Mouse (Mus musculus): ENCODE measurements around the gene Scarb1.

The Scarb1 gene

DNA sequence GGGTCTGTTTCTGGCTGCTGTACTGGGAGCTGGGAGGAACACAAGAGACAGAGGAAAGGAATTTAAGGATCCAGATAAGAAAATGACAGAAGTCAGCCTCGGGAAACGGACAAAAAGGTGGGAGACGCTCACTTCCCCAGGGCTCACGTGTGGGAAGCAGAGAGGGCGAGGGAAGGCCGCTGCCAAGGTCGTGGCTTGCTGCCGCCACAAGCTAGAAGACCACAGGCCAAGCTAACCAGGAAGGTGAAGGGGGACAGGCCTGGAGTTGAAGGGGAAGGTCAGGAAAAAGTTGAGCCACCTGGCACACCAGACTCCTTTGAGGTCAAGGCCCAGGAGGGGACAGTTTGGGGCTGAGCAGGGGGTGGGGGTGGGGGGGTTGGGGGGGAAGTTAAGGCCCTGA, 10.2 kb downstream of the Scarb1 start:
- no peak for DNase-seq

DNA sequence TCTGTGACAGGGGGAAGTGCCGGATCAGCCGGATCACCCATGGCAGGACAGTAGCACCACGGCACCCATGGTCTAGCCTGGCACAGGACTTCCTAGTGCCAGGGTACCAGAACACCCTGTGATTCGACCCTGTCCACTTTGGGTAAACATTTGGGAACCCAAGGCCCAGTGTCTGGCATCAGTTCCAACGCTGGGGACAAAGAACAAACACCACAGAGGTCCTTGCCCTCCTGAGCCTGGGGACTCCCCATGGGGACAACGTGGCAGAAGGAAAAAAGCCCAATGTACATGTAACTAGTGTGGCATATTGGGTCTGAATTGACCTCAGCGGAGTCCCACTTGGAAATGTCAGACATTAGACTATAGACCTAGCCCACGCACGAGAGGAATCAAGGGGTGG, 10.7 kb downstream of the Scarb1 start:
- no peak for DNase-seq

DNA sequence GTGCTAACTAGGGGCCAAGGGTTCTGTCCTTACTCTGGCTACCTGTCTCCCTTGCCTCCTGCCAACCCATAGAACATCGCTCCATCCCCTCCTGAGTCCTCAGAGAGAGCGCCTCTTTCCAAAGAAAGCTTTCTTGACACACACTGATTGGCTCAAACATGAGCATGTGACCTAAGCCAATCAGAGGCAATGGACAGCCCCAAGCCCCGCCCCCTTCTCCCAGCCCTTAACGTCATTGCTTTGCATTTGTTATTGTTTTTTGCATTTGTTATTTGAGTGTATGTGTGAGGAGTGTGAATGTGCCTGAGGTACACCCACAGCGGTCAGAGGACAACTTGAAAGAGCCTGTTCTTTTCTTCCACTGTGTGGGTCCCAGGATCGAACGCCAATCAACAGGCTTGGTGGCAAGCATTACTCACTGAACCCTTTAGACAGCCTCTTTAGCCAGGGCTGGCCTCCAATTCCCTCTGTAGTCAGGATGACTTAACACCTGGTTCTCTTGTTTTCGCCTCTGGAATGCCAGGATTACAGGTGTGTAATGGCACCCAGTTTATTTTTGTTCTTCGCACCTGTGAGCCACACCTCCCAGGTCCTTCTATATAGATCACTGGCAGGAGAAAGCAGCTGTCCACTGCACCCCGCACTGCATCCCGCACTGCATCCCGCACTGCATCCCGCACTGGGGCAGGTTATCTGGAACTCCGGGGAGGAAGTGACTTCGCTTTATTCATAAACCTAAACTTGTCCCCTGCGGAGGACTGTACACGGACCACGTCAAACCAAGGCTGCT, 13.1 kb downstream of the Scarb1 start:
- DNase-seq: peak; percentile 54 to 58

- DNase-seq: peak in 1 of 2 experiments; percentile 27
Observed at GRCm38 (mm10) chr5:125326351-125326750, 14.5 kb downstream of the Scarb1 start.

DNA sequence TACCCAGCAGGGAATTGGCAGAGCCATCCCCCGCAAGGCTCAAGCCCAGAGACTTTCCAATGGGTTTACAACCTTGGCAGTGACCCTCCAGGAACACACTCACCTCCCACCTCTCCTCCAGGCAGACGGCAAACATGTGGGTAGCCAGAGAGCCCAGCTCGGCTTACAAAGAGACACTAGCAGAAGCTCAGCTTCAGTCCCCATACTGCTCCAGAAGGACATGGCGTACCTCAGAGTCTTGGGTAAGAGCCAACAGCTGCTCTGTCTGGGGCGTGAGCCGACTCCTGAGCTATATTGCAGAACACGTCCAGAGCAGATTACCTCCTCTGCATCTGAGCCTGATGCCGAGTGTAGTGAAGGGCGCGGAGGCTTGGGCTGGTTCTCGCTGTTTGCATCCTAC, 15.0 kb downstream of the Scarb1 start:
- DNase-seq: peak; percentile 61 to 63

DNA sequence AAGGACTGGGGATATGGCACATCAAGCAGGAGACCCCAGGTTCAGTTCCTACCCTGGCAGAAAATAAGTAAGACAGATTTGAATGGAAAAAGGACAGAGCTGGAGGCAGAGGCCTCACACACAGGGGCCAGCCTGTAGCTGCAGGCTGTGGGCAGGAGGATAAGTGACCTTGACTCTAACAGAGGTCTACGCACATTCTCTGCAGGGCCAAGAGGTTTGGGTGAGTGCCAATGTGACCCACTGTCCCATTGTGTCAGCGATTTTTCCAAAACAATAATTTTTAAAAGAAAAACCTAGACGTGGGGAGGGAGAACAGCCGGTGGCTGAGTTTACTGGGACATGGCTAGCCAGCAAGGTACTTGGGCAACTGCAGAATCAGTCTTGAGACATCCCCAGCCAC, 15.6 kb downstream of the Scarb1 start:
- peak in 1 of 2 experiments; percentile 35 for DNase-seq

GRCm38 (mm10) chr5:125323939-125324480, 16.9 kb downstream of the Scarb1 start:
- DNase-seq: no peak

DNA sequence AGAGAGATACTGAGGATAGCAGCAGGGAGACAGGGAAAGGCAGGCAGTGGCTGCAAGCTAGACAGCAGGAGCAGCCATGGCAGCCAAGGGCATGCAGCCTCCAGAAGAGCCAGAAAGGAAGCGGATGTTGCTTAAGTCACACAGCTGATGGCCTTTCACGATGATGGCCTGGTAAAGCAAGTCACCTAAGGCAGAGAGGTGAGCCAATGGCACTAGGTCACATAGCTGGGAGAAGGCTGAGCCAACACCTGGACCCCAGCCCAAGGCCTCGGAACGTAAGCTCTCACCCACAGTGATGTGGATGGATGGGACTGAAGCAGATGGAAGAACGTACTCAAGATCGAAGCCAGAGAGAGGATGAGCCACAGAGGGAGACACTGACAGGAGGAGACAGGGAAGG, 17.8 kb downstream of the Scarb1 start:
- DNase-seq: peak; percentile 56 to 58

DNA sequence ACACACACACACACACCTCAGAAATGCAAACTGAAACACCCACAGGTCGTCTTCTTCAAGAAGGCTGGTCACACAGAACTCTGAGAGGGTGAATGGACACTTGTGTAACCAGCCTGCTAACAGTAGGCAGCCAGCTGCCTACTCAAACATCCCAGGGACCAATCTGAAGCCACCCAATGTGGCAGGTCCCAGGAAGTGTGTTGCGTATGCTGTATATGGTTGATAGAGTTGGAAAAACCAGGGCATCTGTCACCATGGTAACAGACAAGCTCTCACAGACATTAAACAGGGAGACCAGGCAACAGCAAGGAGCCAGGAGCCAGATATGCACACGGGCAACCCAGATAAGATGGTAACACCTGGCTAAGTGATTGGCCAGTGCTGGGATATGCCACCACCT, 19.1 kb downstream of the Scarb1 start:
- no peak for DNase-seq

- DNase-seq: peak; percentile 54 to 58
Observed at GRCm38 (mm10) chr5:125319057-125319800, 21.7 kb downstream of the Scarb1 start.

DNA sequence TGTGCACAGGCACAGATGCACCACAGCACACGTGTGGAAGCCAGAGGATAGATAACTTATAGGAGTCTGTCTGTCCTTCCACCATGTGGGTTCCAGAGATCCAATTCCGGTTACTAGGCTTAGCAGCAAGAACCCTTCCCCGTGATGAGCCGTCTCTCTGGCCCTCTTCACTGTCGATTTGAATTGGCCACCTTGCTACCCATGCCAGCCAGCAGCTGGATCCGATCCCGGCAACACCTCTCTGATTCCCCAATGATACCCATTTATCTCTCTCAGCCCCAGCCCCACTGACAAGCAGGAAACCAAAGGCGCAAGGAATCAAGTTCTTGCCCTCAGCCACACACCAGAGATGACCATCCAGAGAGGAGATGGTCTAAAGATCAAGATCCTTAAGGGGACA, 22.9 kb downstream of the Scarb1 start:
- DNase-seq: no peak

DNA sequence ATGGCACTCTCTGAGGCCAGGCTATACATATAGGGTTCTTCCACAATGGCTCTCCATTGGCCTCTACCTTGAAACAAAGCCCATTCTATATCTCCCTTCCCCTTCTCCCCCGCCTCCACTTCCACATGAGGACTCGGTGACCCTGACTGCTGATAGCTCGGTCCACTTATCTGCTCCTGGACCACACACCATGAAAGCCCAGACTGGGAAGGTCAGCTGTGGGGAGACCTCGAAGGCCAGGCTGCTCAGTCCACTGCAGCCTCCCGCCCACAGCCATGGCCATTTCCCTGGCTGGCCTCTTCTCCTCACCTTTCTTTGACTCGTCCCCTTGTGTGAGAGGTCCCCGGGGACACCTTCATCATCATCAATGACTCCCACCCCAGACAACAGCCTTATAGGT, 23.6 kb downstream of the Scarb1 start:
- no peak for DNase-seq

DNA sequence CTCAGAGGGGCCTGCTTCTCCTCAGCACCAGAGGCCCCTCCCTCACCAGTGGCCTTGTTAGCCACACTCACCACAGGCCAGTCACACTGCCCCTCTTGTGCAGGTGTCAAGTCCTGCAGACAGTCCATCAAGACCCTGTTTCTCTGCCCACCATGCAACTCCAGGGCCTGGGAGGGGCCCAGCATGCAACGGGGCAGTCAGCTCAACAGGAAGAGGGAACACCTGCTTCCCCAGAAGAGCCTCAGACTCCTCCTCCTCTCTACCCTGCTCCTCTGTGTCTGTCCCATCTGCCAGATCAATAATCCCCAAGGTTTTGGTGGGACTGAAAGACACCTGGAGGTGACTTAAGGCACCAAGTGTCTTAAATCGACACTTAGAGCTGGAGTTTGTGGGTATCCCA, 24.1 kb downstream of the Scarb1 start:
- no peak for DNase-seq

DNA sequence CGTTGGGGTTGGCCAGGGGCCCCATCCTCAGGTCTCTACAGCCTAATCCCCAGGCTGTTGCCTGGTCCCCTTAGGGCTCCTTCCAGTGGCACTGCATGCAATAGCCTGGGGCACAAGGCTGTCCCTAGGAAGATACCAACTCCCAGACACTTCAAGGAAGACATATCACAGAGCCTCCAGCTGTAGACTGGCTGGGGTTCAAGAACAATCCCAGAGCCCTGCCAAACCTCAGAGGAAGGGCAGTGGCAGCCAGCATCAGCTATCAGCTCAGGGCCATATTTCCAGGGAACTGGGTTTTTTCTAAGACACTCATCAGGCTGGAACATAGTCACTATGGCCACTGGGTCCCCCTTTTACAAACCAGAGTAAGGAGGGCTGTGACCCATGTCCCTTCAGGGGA, 25.8 kb downstream of the Scarb1 start:
- DNase-seq: peak in 1 of 2 experiments; percentile 37

DNA sequence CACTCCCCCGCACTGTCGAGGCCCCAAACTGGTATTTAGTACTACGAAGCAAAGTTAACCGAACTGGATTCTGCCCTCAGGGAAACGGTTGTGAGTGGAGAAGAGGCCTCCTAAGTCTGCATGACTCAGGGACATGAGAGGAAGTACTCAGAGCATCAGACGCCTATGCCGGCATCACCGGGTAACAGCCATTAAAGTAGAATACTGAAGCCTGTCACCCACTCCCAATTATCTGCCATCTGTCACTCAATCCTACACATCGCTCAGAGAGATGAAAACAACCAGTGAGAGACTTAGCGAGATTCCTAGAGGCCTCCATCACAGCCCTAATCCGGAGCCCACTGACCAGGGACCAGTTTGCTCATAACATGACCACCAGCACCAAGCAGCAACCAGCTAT, 26.9 kb downstream of the Scarb1 start:
- no peak for DNase-seq

- DNase-seq: peak; percentile 85 to 86
Observed at GRCm38 (mm10) chr5:125312970-125313597, 27.8 kb downstream of the Scarb1 start.

DNA sequence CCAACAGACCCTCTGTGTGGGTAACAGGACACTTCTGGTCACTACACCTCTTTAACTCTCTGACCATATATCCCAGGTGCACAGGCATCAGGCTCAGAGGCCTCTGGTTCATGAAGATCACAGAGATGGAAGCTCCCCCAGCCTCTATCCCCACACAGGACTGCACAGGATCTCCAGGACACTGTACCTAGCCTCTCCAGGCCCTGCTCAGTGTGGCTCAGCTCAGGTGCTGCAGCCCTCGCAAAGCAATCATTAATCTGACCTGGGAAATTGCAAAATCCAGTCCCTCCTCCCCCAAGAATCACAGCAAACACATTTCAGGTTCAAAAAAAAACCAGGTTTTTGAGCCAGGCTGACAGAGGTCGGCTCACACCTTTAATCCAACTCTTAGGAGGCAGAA, 29.9 kb downstream of the Scarb1 start:
- DNase-seq: no peak

GRCm38 (mm10) chr5:125309193-125309592, 31.7 kb downstream of the Scarb1 start:
- no peak for DNase-seq

DNA sequence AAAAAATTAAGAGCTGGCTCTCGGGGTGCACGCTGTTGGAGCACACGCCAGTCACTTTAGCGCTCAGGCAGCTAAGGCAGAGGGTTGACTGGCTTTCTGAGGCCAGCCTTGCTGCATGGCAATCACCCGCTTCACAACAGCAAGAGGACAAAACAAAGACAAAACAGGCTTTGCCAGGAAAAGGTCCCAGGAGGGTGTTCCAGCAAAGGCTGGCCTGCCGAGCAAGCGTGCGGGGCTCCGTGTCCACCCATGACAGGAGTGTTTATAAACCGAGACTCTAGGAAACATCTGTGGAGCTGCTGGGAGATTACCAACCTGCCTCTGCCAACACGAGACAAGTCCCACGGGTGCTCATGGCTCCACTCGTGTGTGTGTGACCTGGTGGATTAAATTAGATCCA, 34.1 kb downstream of the Scarb1 start:
- no peak for DNase-seq

GRCm38 (mm10) chr5:125306372-125306771, 34.5 kb downstream of the Scarb1 start:
- DNase-seq: no peak

GRCm38 (mm10) chr5:125305229-125306081, 35.4 kb downstream of the Scarb1 start:
- DNase-seq: no peak

GRCm38 (mm10) chr5:125304245-125304856, 36.5 kb downstream of the Scarb1 start:
- peak in 1 of 2 experiments; percentile 32 for DNase-seq

All from cerebellum, postnatal 10 days (tissue).